Mouse (Mus musculus): ENCODE measurements around the gene Mcts1.

- TF ChIP-seq CTCF (IDR thresholded peaks at IDR 0.05; ENCODE audit: control insufficient read depth, insufficient read depth, low read length) (no peak), POLR2A (IDR thresholded peaks at IDR 0.05; ENCODE audit: borderline replicate concordance, control insufficient read depth, low read depth, low read length) (no peak)
These were observed 33.7 kb upstream of the Mcts1 start for GRCm38 (mm10) chrX:38566521-38567205.

All from bone marrow, adult 2 months (tissue).